Comparison of ENCODE assay signal across 9 mouse cellular contexts in genomic region chr6:53820486-53820985, GRCm38 (mm10). TPM values are rescaled to one million over a fixed set of nuclear protein-coding genes. Genes with fewer than 3 reads are reported as not detected.
DNase-seq lines count a peak whose midpoint lies in the region; ATAC-seq and TF ChIP-seq lines count a peak whose summit lies in the region.
"Had no signal": no experiment of that assay in that cellular context is flagged by ENCODE, and none has a peak within 500 bp of the region (broad histone marks: within the 10 kb centered on the region; RNA-seq: fewer than 3 reads in every experiment).

Tril (minus strand) TSS chr6:53820830.

- no peak for TF ChIP-seq CTCF in C2C12 (IDR thresholded peaks at IDR 0.05; ENCODE audit: control insufficient read depth, insufficient read depth, insufficient read length)
- TF ChIP-seq CTCF in brain, embryonic 14.5 days (IDR thresholded peaks at IDR 0.05; ENCODE audit: borderline replicate concordance, extremely low read depth, insufficient read depth, insufficient read length) = no peak
- no peak for TF ChIP-seq CTCF in kidney, postnatal 0 days (IDR thresholded peaks at IDR 0.05; ENCODE audit: low read depth)

- DNase-seq in brain, embryonic 14.5 days (ENCODE audit: low read depth) = peak; percentile 79
- peak; percentile 96 for DNase-seq in kidney, postnatal 0 days (ENCODE audit: low spot score)
- peak; percentile 75 for DNase-seq in yolk sac, embryonic 10.5 days (ENCODE audit: low spot score)

- H3K4me3 ChIP-seq in C2C12 (ENCODE audit: insufficient read depth, poor library complexity, severe bottlenecking) = no peak within 1 kb of the TSS
- H3K4me3 ChIP-seq in forebrain, embryonic 12.5 days (replicated peaks) = peak within 1 kb of the TSS; percentile 58
- H3K4me3 ChIP-seq in heart, embryonic 13.5 days = peak within 1 kb of the TSS; percentile 62
- peak within 1 kb of the TSS; percentile 67 for H3K4me3 ChIP-seq in kidney, postnatal 0 days (replicated peaks; ENCODE audit: low read depth, low read length)
- peak within 1 kb of the TSS; percentile 44 for H3K4me3 ChIP-seq in liver, embryonic 12.5 days
- peak within 1 kb of the TSS; percentile 51 for H3K4me3 ChIP-seq in neural tube, embryonic 15.5 days (replicated peaks)

- H3K9ac ChIP-seq in forebrain, embryonic 12.5 days = peak within 1 kb of the TSS; percentile 74
- peak within 1 kb of the TSS; percentile 82 for H3K9ac ChIP-seq in heart, embryonic 13.5 days
- H3K9ac ChIP-seq in kidney, postnatal 0 days (ENCODE audit: low read depth, low read length) = peak within 1 kb of the TSS; percentile 89
- no peak within 1 kb of the TSS for H3K9ac ChIP-seq in liver, embryonic 12.5 days
- peak within 1 kb of the TSS; percentile 49 for H3K9ac ChIP-seq in neural tube, embryonic 15.5 days (replicated peaks)

- peak within 1 kb of the TSS; percentile 89 for H3K4me2 ChIP-seq in forebrain, embryonic 12.5 days
- H3K4me2 ChIP-seq in heart, embryonic 13.5 days = peak within 1 kb of the TSS; percentile 83
- peak within 1 kb of the TSS; percentile 67 for H3K4me2 ChIP-seq in kidney, postnatal 0 days (ENCODE audit: low read length)
- H3K4me2 ChIP-seq in liver, embryonic 12.5 days = peak within 1 kb of the TSS; percentile 66
- H3K4me2 ChIP-seq in neural tube, embryonic 15.5 days = peak within 1 kb of the TSS; percentile 89

- under 1% methylated on average over 43 of the region's 43 CpGs for WGBS in forebrain, embryonic 12.5 days
- under 1% methylated on average over 43 of the region's 43 CpGs for WGBS in heart, embryonic 13.5 days
- under 1% methylated on average over 43 of the region's 43 CpGs for WGBS in kidney, postnatal 0 days
- WGBS in liver, embryonic 12.5 days (ENCODE audit: insufficient replicate concordance) = under 1% methylated on average over 42 of the region's 43 CpGs
- under 1% methylated on average over 43 of the region's 43 CpGs for whole genome bisulfite sequencing in neural tube, embryonic 15.5 days

- peak; percentile 53 for ATAC-seq in forebrain, embryonic 12.5 days (ENCODE audit: low FRiP score)
- peak; percentile 43; the same call in 1 of the 2 replicates for ATAC-seq in heart, embryonic 13.5 days (ENCODE audit: extremely low read depth, insufficient number of reproducible peaks, low FRiP score, low TSS enrichment)
- ATAC-seq in kidney, postnatal 0 days (replicated peaks; ENCODE audit: low FRiP score, low read depth) = peak; percentile 76
- ATAC-seq in liver, embryonic 12.5 days = no peak
- ATAC-seq in neural tube, embryonic 15.5 days (ENCODE audit: low FRiP score) = peak; percentile 65; the same call in 1 of the 2 replicates
- ATAC-seq: Patski had no signal

- no peaks in the 10 kb centered on the region for H3K79me3 ChIP-seq in C2C12 (ENCODE audit: low read depth)

- H3K27ac ChIP-seq in forebrain, embryonic 12.5 days = peak within 1 kb of the TSS; percentile 68
- peak within 1 kb of the TSS; percentile 68 for H3K27ac ChIP-seq in heart, embryonic 13.5 days (replicated peaks)
- peak within 1 kb of the TSS; percentile 96 for H3K27ac ChIP-seq in kidney, postnatal 0 days
- H3K27ac ChIP-seq in liver, embryonic 12.5 days = 0 out of 2 replicates have a peak within 1 kb of the TSS, but pooled peaks have one; percentile 36
- peak within 1 kb of the TSS; percentile 86 for H3K27ac ChIP-seq in neural tube, embryonic 15.5 days (replicated peaks)

- peaks cover 43% of the 10 kb centered on the region for H3K4me1 ChIP-seq in forebrain, embryonic 12.5 days
- peaks cover 37% of the 10 kb centered on the region for H3K4me1 ChIP-seq in heart, embryonic 13.5 days
- H3K4me1 ChIP-seq in kidney, postnatal 0 days (replicated peaks; ENCODE audit: insufficient read depth, low read length) = peaks cover 20% of the 10 kb centered on the region; the same call in 1 of the 2 replicates
- peaks cover 22% of the 10 kb centered on the region for H3K4me1 ChIP-seq in liver, embryonic 12.5 days
- H3K4me1 ChIP-seq in neural tube, embryonic 15.5 days = peaks cover 40% of the 10 kb centered on the region

- no peaks in the 10 kb centered on the region for H3K9me3 ChIP-seq in forebrain, embryonic 12.5 days
- H3K9me3 ChIP-seq in heart, embryonic 13.5 days = no peaks in the 10 kb centered on the region
- H3K9me3 ChIP-seq in kidney, postnatal 0 days (replicated peaks; ENCODE audit: low read length) = no peaks in the 10 kb centered on the region
- H3K9me3 ChIP-seq in liver, embryonic 12.5 days (replicated peaks) = no peaks in the 10 kb centered on the region
- H3K9me3 ChIP-seq in neural tube, embryonic 15.5 days (replicated peaks) = no peaks in the 10 kb centered on the region

- TF ChIP-seq POLR2A in brain, embryonic 14.5 days (IDR thresholded peaks at IDR 0.05; ENCODE audit: borderline replicate concordance, extremely low read depth, insufficient read depth, insufficient read length, poor library complexity, severe bottlenecking) = peak; percentile 16; the same call in 1 of the 2 replicates

- peak within 1 kb of the TSS; percentile 40 for H3ac ChIP-seq in C2C12 (ENCODE audit: control insufficient read depth, insufficient read length, low read depth)

- no peaks in the 10 kb centered on the region for H3K79me2 ChIP-seq in C2C12 (ENCODE audit: control insufficient read depth, insufficient read depth)

- H3K36me3 ChIP-seq in C2C12 (ENCODE audit: control insufficient read depth, insufficient read depth) = no peaks in the 10 kb centered on the region
- H3K36me3 ChIP-seq in forebrain, embryonic 12.5 days (replicated peaks) = no peaks in the 10 kb centered on the region
- H3K36me3 ChIP-seq in heart, embryonic 13.5 days = no peaks in the 10 kb centered on the region
- H3K36me3 ChIP-seq in kidney, postnatal 0 days (ENCODE audit: insufficient read depth, low read length) = 0 out of 2 replicates have a peak, but pooled peaks cover 1% of the 10 kb centered on the region
- no peaks in the 10 kb centered on the region for H3K36me3 ChIP-seq in liver, embryonic 12.5 days
- H3K36me3 ChIP-seq in neural tube, embryonic 15.5 days = no peaks in the 10 kb centered on the region

- peaks cover 66% of the 10 kb centered on the region for H3K27me3 ChIP-seq in C2C12 (ENCODE audit: control insufficient read depth, insufficient read depth, insufficient read length)
- H3K27me3 ChIP-seq in forebrain, embryonic 12.5 days = peaks cover 77% of the 10 kb centered on the region
- peaks cover 76% of the 10 kb centered on the region for H3K27me3 ChIP-seq in heart, embryonic 13.5 days (replicated peaks)
- H3K27me3 ChIP-seq in kidney, postnatal 0 days (ENCODE audit: insufficient read depth, low read length) = peaks cover 5% of the 10 kb centered on the region; the same call in 1 of the 2 replicates
- H3K27me3 ChIP-seq in liver, embryonic 12.5 days (replicated peaks) = peaks cover 92% of the 10 kb centered on the region
- peaks cover 56% of the 10 kb centered on the region for H3K27me3 ChIP-seq in neural tube, embryonic 15.5 days (replicated peaks)

TF ChIP-seq in C2C12, 6 proteins besides CTCF, POLR2A, EP300 and RAD21:
- TF ChIP-seq MYOD1 (IDR thresholded peaks at IDR 0.05; ENCODE audit: control insufficient read depth, insufficient read length, low read depth) (no peak), CEBPB (IDR thresholded peaks at IDR 0.05; ENCODE audit: low read depth) (no peak), FOSL1 (IDR thresholded peaks at IDR 0.05; ENCODE audit: insufficient read depth, low read length, poor library complexity, severe bottlenecking) (no peak), MYOG (IDR thresholded peaks at IDR 0.05; ENCODE audit: control insufficient read depth, extremely low read depth, insufficient read length) (no peak), USF1 (IDR thresholded peaks at IDR 0.05; ENCODE audit: low read depth) (no peak), MAX (IDR thresholded peaks at IDR 0.05) (no peak)

RNA-seq across cellular contexts. Expression of gene Tril, which starts in this region (rescaled TPM):
- polyA plus RNA-seq in C2C12 (2012; fragmentation: generic; extraction: Trizol) = 0.12 TPM
- 8.0 and 15.5 TPM in 2 replicates for polyA plus RNA-seq in brain, embryonic 14.5 days (2012; rRNA removed)
- polyA plus RNA-seq in forebrain, embryonic 12.5 days (2016; fragmentation: Nextera tagmentation; extraction: Ambion mirVana) = 19.5 and 23.2 TPM in 2 replicates
- polyA plus RNA-seq in heart, embryonic 13.5 days (2015; fragmentation: Nextera tagmentation; extraction: Ambion mirVana) = 6.7 and 8.9 TPM in 2 replicates
- polyA plus RNA-seq in kidney, postnatal 0 days (2015; fragmentation: Nextera tagmentation; extraction: Ambion mirVana) = 76.7 and 77.7 TPM in 2 replicates
- 1.5 TPM in 2 replicates for polyA plus RNA-seq in liver, embryonic 12.5 days (2016; fragmentation: Nextera tagmentation; extraction: Ambion mirVana)
- polyA plus RNA-seq in neural tube, embryonic 15.5 days (2015; fragmentation: Nextera tagmentation; extraction: Ambion mirVana) = 14.6 and 16.3 TPM in 2 replicates

Comparison
In these comparisons a context has a peak if more than half of its experiments do, and no peak if none do; other contexts are left out.
1. H3K27ac ChIP-seq: peak in every context shown above with its lines; median percentile 96 in kidney, postnatal 0 days; 86 in neural tube, embryonic 15.5 days; 68 in forebrain, embryonic 12.5 days; 68 in heart, embryonic 13.5 days; 36 in liver, embryonic 12.5 days.